Mouse (Mus musculus): ENCODE measurements around the gene Cchcr1. TPM values are rescaled to one million over a fixed set of nuclear protein-coding genes. Genes with fewer than 3 reads are reported as not detected.

Gene Cchcr1
- polyA plus RNA-seq, 1 experiment, result 294 TPM

DNA sequence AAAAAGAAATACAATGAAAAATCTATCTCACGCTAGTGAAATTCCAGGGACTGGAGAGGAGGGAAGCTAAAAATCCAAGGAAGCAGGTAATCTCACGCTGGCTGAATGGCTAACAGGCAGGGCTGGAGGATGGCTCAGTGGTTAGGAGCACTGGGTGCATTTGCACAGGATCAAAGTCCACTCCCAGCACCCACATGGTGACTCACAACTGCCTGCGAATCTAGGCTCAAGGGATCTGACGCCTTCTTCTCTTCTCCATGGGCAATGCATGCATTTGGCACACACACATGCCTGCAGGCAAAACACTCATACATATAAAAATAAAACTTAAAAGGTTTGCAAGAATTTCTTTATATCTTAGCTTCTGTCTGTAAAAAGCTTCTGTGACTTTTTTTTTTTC lies 20.5 kb downstream of the Cchcr1 start:
- Histone ChIP-seq H3K4me3 (ENCODE audit: control insufficient read depth, low read depth, low read length) (no peak overlapping the region), H3K27me3 (ENCODE audit: control insufficient read depth, insufficient read depth, low read length) (no peaks in the 10 kb centered on the region), H3K27ac (ENCODE audit: control insufficient read depth, insufficient read depth, low read depth, low read length) (no peak overlapping the region), H3K36me3 (ENCODE audit: control insufficient read depth, insufficient read depth, low read length) (no peaks in the 10 kb centered on the region), H3K4me1 (ENCODE audit: control insufficient read depth, insufficient read depth, low read length) (no peaks in the 10 kb centered on the region)
- no peak for TF ChIP-seq POLR2A (IDR thresholded peaks at IDR 0.05; ENCODE audit: control insufficient read depth, low read depth, low read length)
- no peak for TF ChIP-seq CTCF (IDR thresholded peaks at IDR 0.05; ENCODE audit: control insufficient read depth, insufficient read depth, insufficient replicate concordance, low read depth, low read length)

DNA sequence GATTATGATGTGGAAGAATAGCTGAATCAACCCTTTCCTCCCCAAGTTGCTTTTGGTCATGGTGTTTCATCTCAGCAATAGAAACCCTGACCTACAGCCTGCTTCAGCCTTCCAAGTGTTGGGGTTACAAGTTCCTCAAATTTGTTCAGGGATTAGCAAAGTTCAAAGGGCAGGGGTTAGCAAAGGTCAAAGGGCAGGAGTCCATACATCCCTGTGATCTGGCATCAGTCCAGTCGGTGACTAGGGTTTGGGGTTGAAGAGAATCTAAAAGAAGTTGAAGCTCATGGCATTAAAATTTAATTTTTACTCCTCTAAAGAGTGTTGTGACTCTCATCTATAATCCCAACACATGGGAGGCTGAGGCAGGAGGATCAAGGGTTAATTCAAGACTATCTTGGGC lies 21.6 kb downstream of the Cchcr1 start:
- Histone ChIP-seq H3K27me3 (ENCODE audit: control insufficient read depth, insufficient read depth, low read length) (no peaks in the 10 kb centered on the region), H3K27ac (ENCODE audit: control insufficient read depth, insufficient read depth, low read depth, low read length) (no peak overlapping the region), H3K4me3 (ENCODE audit: control insufficient read depth, low read depth, low read length) (no peak overlapping the region), H3K36me3 (ENCODE audit: control insufficient read depth, insufficient read depth, low read length) (no peaks in the 10 kb centered on the region), H3K4me1 (ENCODE audit: control insufficient read depth, insufficient read depth, low read length) (no peaks in the 10 kb centered on the region)
- no peak for TF ChIP-seq CTCF (IDR thresholded peaks at IDR 0.05; ENCODE audit: control insufficient read depth, insufficient read depth, insufficient replicate concordance, low read depth, low read length)

GRCm38 (mm10) chr17:35539540-35539939 lies 22.6 kb downstream of the Cchcr1 start:
- Histone ChIP-seq H3K27me3 (ENCODE audit: control insufficient read depth, insufficient read depth, low read length) (no peaks in the 10 kb centered on the region), H3K36me3 (ENCODE audit: control insufficient read depth, insufficient read depth, low read length) (no peaks in the 10 kb centered on the region), H3K4me1 (ENCODE audit: control insufficient read depth, insufficient read depth, low read length) (no peaks in the 10 kb centered on the region), H3K27ac (ENCODE audit: control insufficient read depth, insufficient read depth, low read depth, low read length) (no peak overlapping the region), H3K4me3 (ENCODE audit: control insufficient read depth, low read depth, low read length) (no peak overlapping the region)
- TF ChIP-seq POLR2A (IDR thresholded peaks at IDR 0.05; ENCODE audit: control insufficient read depth, low read depth, low read length) (no peak), CTCF (IDR thresholded peaks at IDR 0.05; ENCODE audit: control insufficient read depth, insufficient read depth, insufficient replicate concordance, low read depth, low read length) (no peak)

- Histone ChIP-seq H3K4me1 (ENCODE audit: control insufficient read depth, insufficient read depth, low read length) (no peaks in the 10 kb centered on the region), H3K27ac (ENCODE audit: control insufficient read depth, insufficient read depth, low read depth, low read length) (no peak overlapping the region), H3K4me3 (ENCODE audit: control insufficient read depth, low read depth, low read length) (no peak overlapping the region), H3K36me3 (ENCODE audit: control insufficient read depth, insufficient read depth, low read length) (no peaks in the 10 kb centered on the region), H3K27me3 (ENCODE audit: control insufficient read depth, insufficient read depth, low read length) (no peaks in the 10 kb centered on the region)
- TF ChIP-seq CTCF (IDR thresholded peaks at IDR 0.05; ENCODE audit: control insufficient read depth, insufficient read depth, insufficient replicate concordance, low read depth, low read length), result no peak
Measured at GRCm38 (mm10) chr17:35542761-35543411, 26.0 kb downstream of the Cchcr1 start.

DNA sequence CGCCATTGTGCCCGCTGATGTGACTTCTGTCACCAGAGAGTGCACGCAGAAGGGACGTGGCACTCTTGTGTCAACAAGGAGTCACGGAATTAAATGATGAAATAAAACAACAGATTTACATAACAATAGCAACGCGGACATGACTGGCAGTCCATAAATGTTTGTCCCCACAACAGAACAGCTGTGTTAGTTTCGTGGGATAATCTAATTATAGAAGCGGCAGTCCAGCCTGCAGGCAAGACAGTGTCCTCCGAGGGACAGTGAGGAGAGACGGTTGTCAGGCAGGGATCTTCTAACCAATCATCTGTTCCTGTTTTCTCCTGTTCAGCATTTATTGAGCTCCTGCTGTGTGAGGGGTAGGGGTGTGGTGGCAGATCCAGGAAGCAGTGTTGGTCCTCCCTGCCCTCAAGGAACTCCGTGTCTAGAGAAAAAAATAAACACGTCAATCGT lies 26.5 kb downstream of the Cchcr1 start:
- H3K27me3 ChIP-seq (ENCODE audit: control insufficient read depth, insufficient read depth, low read length), result no peaks in the 10 kb centered on the region
- no peak for TF ChIP-seq CTCF (IDR thresholded peaks at IDR 0.05; ENCODE audit: control insufficient read depth, insufficient read depth, insufficient replicate concordance, low read depth, low read length)
- H3K27ac ChIP-seq (ENCODE audit: control insufficient read depth, insufficient read depth, low read depth, low read length), result no peak overlapping the region
- no peaks in the 10 kb centered on the region; the same call in 1 of the 2 replicates for H3K4me1 ChIP-seq (ENCODE audit: control insufficient read depth, insufficient read depth, low read length)
- H3K36me3 ChIP-seq (ENCODE audit: control insufficient read depth, insufficient read depth, low read length), result no peaks in the 10 kb centered on the region
- no peak overlapping the region for H3K4me3 ChIP-seq (ENCODE audit: control insufficient read depth, low read depth, low read length)

GRCm38 (mm10) chr17:35544001-35544400 lies 27.1 kb downstream of the Cchcr1 start:
- Histone ChIP-seq H3K36me3 (ENCODE audit: control insufficient read depth, insufficient read depth, low read length) (no peaks in the 10 kb centered on the region), H3K27me3 (ENCODE audit: control insufficient read depth, insufficient read depth, low read length) (no peaks in the 10 kb centered on the region), H3K4me3 (ENCODE audit: control insufficient read depth, low read depth, low read length) (no peak overlapping the region), H3K4me1 (ENCODE audit: control insufficient read depth, insufficient read depth, low read length) (no peaks in the 10 kb centered on the region; the same call in 1 of the 2 replicates), H3K27ac (ENCODE audit: control insufficient read depth, insufficient read depth, low read depth, low read length) (no peak overlapping the region)
- no peak for TF ChIP-seq POLR2A (IDR thresholded peaks at IDR 0.05; ENCODE audit: control insufficient read depth, low read depth, low read length)
- no peak for TF ChIP-seq CTCF (IDR thresholded peaks at IDR 0.05; ENCODE audit: control insufficient read depth, insufficient read depth, insufficient replicate concordance, low read depth, low read length)

- TF ChIP-seq CTCF (IDR thresholded peaks at IDR 0.05; ENCODE audit: control insufficient read depth, insufficient read depth, insufficient replicate concordance, low read depth, low read length), result peak; percentile 76
- TF ChIP-seq POLR2A (IDR thresholded peaks at IDR 0.05; ENCODE audit: control insufficient read depth, low read depth, low read length), result no peak
- no peaks in the 10 kb centered on the region for H3K36me3 ChIP-seq (ENCODE audit: control insufficient read depth, insufficient read depth, low read length)
- no peak overlapping the region for H3K4me3 ChIP-seq (ENCODE audit: control insufficient read depth, low read depth, low read length)
- no peaks in the 10 kb centered on the region for H3K27me3 ChIP-seq (ENCODE audit: control insufficient read depth, insufficient read depth, low read length)
- H3K4me1 ChIP-seq (ENCODE audit: control insufficient read depth, insufficient read depth, low read length), result no peaks in the 10 kb centered on the region; the same call in 1 of the 2 replicates
- no peak overlapping the region for H3K27ac ChIP-seq (ENCODE audit: control insufficient read depth, insufficient read depth, low read depth, low read length)
Measured at GRCm38 (mm10) chr17:35544680-35545079, 27.8 kb downstream of the Cchcr1 start.

- H3K27me3 ChIP-seq (ENCODE audit: control insufficient read depth, insufficient read depth, low read length), result no peaks in the 10 kb centered on the region
- no peaks in the 10 kb centered on the region; the same call in 1 of the 2 replicates for H3K4me1 ChIP-seq (ENCODE audit: control insufficient read depth, insufficient read depth, low read length)
- H3K36me3 ChIP-seq (ENCODE audit: control insufficient read depth, insufficient read depth, low read length), result no peaks in the 10 kb centered on the region
- TF ChIP-seq POLR2A (IDR thresholded peaks at IDR 0.05; ENCODE audit: control insufficient read depth, low read depth, low read length), result no peak
- no peak for TF ChIP-seq CTCF (IDR thresholded peaks at IDR 0.05; ENCODE audit: control insufficient read depth, insufficient read depth, insufficient replicate concordance, low read depth, low read length)
- H3K27ac ChIP-seq (ENCODE audit: control insufficient read depth, insufficient read depth, low read depth, low read length), result no peak overlapping the region
- no peak overlapping the region for H3K4me3 ChIP-seq (ENCODE audit: control insufficient read depth, low read depth, low read length)
Measured at GRCm38 (mm10) chr17:35547465-35547864, 30.6 kb downstream of the Cchcr1 start.

Measured in testis, adult 2 months (tissue).